In the genomic region with DNA sequence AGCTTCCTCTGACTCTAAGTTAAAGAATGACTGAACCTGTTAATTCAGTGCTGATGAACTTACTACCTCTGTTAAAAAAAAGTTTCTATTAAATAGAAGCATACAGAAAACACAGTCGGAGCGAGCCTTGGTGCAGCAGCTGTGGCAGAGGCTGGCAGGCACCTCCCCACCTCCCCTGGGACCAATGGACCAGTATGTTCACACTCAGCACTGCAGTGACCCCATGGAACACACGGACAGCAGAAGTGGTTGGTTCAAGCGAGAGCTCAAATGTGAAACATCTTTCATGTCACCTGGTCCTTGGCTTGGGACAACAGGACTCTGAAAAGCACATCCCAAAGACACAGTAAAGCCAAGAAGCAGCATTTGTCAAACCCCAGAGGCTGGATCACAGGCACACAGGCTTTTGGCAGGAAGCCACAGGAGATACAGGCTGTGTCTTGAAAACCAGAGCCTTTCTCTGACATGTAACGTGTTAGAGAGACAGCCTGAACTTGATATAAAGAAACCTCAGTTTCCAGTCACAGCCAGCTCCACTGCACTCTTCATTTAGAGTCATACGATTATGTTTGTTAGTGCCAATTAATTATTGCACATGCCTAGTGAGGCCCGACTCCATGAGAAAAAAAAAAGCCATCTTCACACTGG, we compare ENCODE assay signal across 20 mouse cellular contexts. TPM values are rescaled to one million over a fixed set of nuclear protein-coding genes. Genes with fewer than 3 reads are reported as not detected.
A peak's percentile ranks its signal among the peaks of the same experiment; 100 is the strongest.
DNase-seq lines count a peak whose midpoint lies in the region; ATAC-seq and TF ChIP-seq lines count a peak whose summit lies in the region.
"Had no signal": no experiment of that assay in that cellular context is flagged by ENCODE, and none has a peak within 500 bp of the region (broad histone marks: within the 10 kb centered on the region; RNA-seq: fewer than 3 reads in every experiment).

No protein-coding gene starts in this region.

- no peaks in the 10 kb centered on the region for H3K36me3 ChIP-seq in hindbrain, postnatal 0 days (ENCODE audit: insufficient read depth, low read length)
- no peaks in the 10 kb centered on the region for H3K36me3 ChIP-seq in hindbrain, embryonic 12.5 days
- H3K36me3 ChIP-seq: heart, embryonic 12.5 days; lung, embryonic 15.5 days had no signal

- H3K4me3 ChIP-seq in hindbrain, postnatal 0 days (ENCODE audit: low read length) = no peak overlapping the region
- H3K4me3 ChIP-seq in hindbrain, embryonic 12.5 days = no peak overlapping the region
- H3K4me3 ChIP-seq: erythroblast, embryonic 14.5 days; heart, embryonic 12.5 days; lung, embryonic 15.5 days had no signal

- H3K4me2 ChIP-seq in hindbrain, postnatal 0 days (ENCODE audit: low read depth, low read length) = no peak overlapping the region
- H3K4me2 ChIP-seq in hindbrain, embryonic 12.5 days (replicated peaks) = no peak overlapping the region
- H3K4me2 ChIP-seq: heart, embryonic 12.5 days; hindbrain, embryonic 14.5 days; lung, embryonic 15.5 days had no signal

- no peak for TF ChIP-seq CTCF in hindbrain, postnatal 0 days (IDR thresholded peaks at IDR 0.05; ENCODE audit: low read depth)

- 35% methylated on average over 7 of the region's 7 CpGs for WGBS in hindbrain, postnatal 0 days
- WGBS in hindbrain, embryonic 12.5 days = 73% methylated on average over 7 of the region's 7 CpGs

- no peaks in the 10 kb centered on the region for H3K4me1 ChIP-seq in hindbrain, postnatal 0 days (ENCODE audit: insufficient read depth, low read length)
- peaks cover 7% of the 10 kb centered on the region; the same call in 1 of the 2 replicates for H3K4me1 ChIP-seq in hindbrain, embryonic 12.5 days
- H3K4me1 ChIP-seq: heart, embryonic 12.5 days; lung, embryonic 15.5 days had no signal

- peak; percentile 16 for DNase-seq in adrenal gland, postnatal 14 days
- no peak for DNase-seq in adrenal gland, adult 2 months
- DNase-seq in hindbrain, postnatal 0 days (ENCODE audit: low spot score) = peak; percentile 63
- DNase-seq in adipocyte (ENCODE audit: low spot score) = peak; percentile 8
- peak; percentile 82 to 83 for DNase-seq in cerebellum, postnatal 10 days
- DNase-seq in yolk sac, embryonic 10.5 days (ENCODE audit: low spot score) = no peak
- DNase-seq in ovary, postnatal 36 days (ENCODE audit: low spot score) = no peak
- DNase-seq: embryo, embryonic 11 days; kidney, adult 11 months; kidney, postnatal 25 days; spleen, adult 18-20 months; thymus, postnatal 4 days had no signal

- ATAC-seq in hindbrain, postnatal 0 days = peak; percentile 61
- no peak for ATAC-seq in hindbrain, embryonic 12.5 days (ENCODE audit: low FRiP score)
- ATAC-seq: Patski had no signal

- H3K27ac ChIP-seq in hindbrain, postnatal 0 days = no peak overlapping the region
- no peak overlapping the region for H3K27ac ChIP-seq in hindbrain, embryonic 12.5 days
- H3K27ac ChIP-seq: hindbrain, embryonic 14.5 days; lung, embryonic 15.5 days had no signal

- H3K27me3 ChIP-seq in hindbrain, postnatal 0 days (ENCODE audit: insufficient read depth, low read length) = no peaks in the 10 kb centered on the region
- H3K27me3 ChIP-seq in hindbrain, embryonic 12.5 days = no peaks in the 10 kb centered on the region
- H3K27me3 ChIP-seq: heart, embryonic 12.5 days; lung, embryonic 15.5 days; Patski had no signal

- H3K9ac ChIP-seq in hindbrain, postnatal 0 days (replicated peaks; ENCODE audit: low read length) = no peak overlapping the region
- H3K9ac ChIP-seq in hindbrain, embryonic 12.5 days = no peak overlapping the region
- H3K9ac ChIP-seq: heart, embryonic 12.5 days; hindbrain, embryonic 14.5 days; lung, embryonic 15.5 days had no signal

- 0 out of 2 replicates have a peak, but pooled peaks cover 2% of the 10 kb centered on the region for H3K9me3 ChIP-seq in hindbrain, postnatal 0 days (ENCODE audit: low read length)
- no peaks in the 10 kb centered on the region for H3K9me3 ChIP-seq in hindbrain, embryonic 12.5 days (replicated peaks)
- H3K9me3 ChIP-seq: heart, embryonic 12.5 days; lung, embryonic 15.5 days had no signal

RNA-seq across cellular contexts. Expression of a gene that starts 45.2 kb away (rescaled TPM):
- 99.4 and 116 TPM in 2 replicates for total RNA-seq in adrenal gland, postnatal 14 days (2021)
- total RNA-seq in adrenal gland, adult 2 months (2021) = 100 to 1,000 TPM; 202 to 244 TPM
- 519 and 587 TPM in 2 replicates for polyA plus RNA-seq in adrenal gland, adult 2 months (2012; rRNA removed)
- total RNA-seq in hindbrain, postnatal 0 days (2014; rRNA removed) = 3.6 and 4.8 TPM in 2 replicates
- 6.5 and 6.6 TPM in 2 replicates for polyA plus RNA-seq in hindbrain, postnatal 0 days (2015; fragmentation: Nextera tagmentation; extraction: Ambion mirVana)
- 0.46 and 0.70 TPM in 2 replicates for polyA plus RNA-seq in hindbrain, embryonic 12.5 days (2016; fragmentation: Nextera tagmentation; extraction: Ambion mirVana)
- total RNA-seq: megakaryocyte progenitor cell, adult 5-6 weeks; neutrophil, adult 5-6 weeks had no signal

Comparison
In these comparisons a context has a peak if more than half of its experiments do, and no peak if none do; other contexts are left out.
1. DNase-seq: peak in adrenal gland, postnatal 14 days (single experiment), hindbrain, postnatal 0 days (single experiment), adipocyte (single experiment) and cerebellum, postnatal 10 days (2 of 2); none in adrenal gland, adult 2 months (single experiment), yolk sac, embryonic 10.5 days (single experiment) and ovary, postnatal 36 days (single experiment).
2. RNA of a gene that starts 45.2 kb away (total RNA-seq): 202 to 244 TPM in adrenal gland, adult 2 months and 99.4 to 116 TPM in adrenal gland, postnatal 14 days; 3.6 to 4.8 TPM in hindbrain, postnatal 0 days; every median in the first group is over 10 times any median in the second.